Mouse (Mus musculus) heart, embryonic 11.5 days (tissue): ENCODE measurements around the gene Dgkg. TPM values are rescaled to one million over a fixed set of nuclear protein-coding genes. Genes with fewer than 3 reads are reported as not detected.

ENCODE experiments used
- ATAC-seq: fragments of 200-750 bp; cut with Nextera tagmentation; replicated peaks from 2 replicates; pipeline ENCODE4 v1.8.0; 2017; ENCODE audit warnings: moderate library complexity; ENCODE audit not compliant: insufficient number of reproducible peaks, low FRiP score, low TSS enrichment
- H3K27ac ChIP-seq: fragments of 300-500 bp; sonication (generic); 2 replicates; pipeline ENCODE4 v1.5.1; 2014; ENCODE audit warnings: mild to moderate bottlenecking, low read depth, low read length
- H3K27me3 ChIP-seq: fragments of 300-500 bp; sonication (generic); 2 replicates; pipeline ENCODE4 v1.6.1; 2014; ENCODE audit warnings: mild to moderate bottlenecking, low read length, mixed read lengths; ENCODE audit not compliant: control insufficient read depth, insufficient read depth
- H3K36me3 ChIP-seq: fragments of 300-500 bp; sonication (generic); 2 replicates; pipeline ENCODE4 v1.6.1; 2014; ENCODE audit warnings: mild to moderate bottlenecking, low read length, moderate library complexity, mixed read lengths; ENCODE audit not compliant: control insufficient read depth, insufficient read depth
- H3K4me1 ChIP-seq: fragments of 300-500 bp; sonication (generic); 2 replicates; pipeline ENCODE4 v1.6.1; 2014; ENCODE audit warnings: low read length; ENCODE audit not compliant: control insufficient read depth, insufficient read depth
- H3K4me2 ChIP-seq: fragments of 300-500 bp; sonication (generic); 2 replicates; pipeline ENCODE4 v1.6.1; 2014; ENCODE audit warnings: mild to moderate bottlenecking, moderate library complexity
- H3K4me3 ChIP-seq: fragments of 300-500 bp; sonication (generic); 2 replicates; pipeline ENCODE4 v1.5.1; 2014; ENCODE audit warnings: low read depth, low read length
- H3K9ac ChIP-seq: fragments of 300-500 bp; sonication (generic); 2 replicates; pipeline ENCODE4 v1.6.1; 2014; ENCODE audit warnings: mild to moderate bottlenecking, low read depth, low read length, moderate library complexity
- H3K9me3 ChIP-seq: fragments of 300-500 bp; sonication (generic); replicated peaks from 2 replicates; pipeline ENCODE4 v1.6.1; 2016; ENCODE audit warnings: low read length; ENCODE audit not compliant: control insufficient read depth
- WGBS: fragments of 180-500 bp; shearing (Covaris S2); extraction: QIAGEN DNeasy Blood & Tissue Kit; methylation state at CpG from one replicate; pipeline ENCODE4 v1.1.7; 2014; ENCODE audit not compliant: insufficient replicate concordance; 5-methylcytosine and 5-hydroxymethylcytosine counted together
- polyA plus RNA-seq: library from polyadenylated mRNA; unstranded; fragments of >200 nt; fragmentation: Nextera tagmentation; extraction: Ambion mirVana; gene quantifications from 2 replicates; pipeline ENCODE4 v1.2.1, GENCODE M21; 2014

Gene Dgkg
- polyA plus RNA-seq, 1 experiment from 2014 or later: 0.44 TPM

DNA sequence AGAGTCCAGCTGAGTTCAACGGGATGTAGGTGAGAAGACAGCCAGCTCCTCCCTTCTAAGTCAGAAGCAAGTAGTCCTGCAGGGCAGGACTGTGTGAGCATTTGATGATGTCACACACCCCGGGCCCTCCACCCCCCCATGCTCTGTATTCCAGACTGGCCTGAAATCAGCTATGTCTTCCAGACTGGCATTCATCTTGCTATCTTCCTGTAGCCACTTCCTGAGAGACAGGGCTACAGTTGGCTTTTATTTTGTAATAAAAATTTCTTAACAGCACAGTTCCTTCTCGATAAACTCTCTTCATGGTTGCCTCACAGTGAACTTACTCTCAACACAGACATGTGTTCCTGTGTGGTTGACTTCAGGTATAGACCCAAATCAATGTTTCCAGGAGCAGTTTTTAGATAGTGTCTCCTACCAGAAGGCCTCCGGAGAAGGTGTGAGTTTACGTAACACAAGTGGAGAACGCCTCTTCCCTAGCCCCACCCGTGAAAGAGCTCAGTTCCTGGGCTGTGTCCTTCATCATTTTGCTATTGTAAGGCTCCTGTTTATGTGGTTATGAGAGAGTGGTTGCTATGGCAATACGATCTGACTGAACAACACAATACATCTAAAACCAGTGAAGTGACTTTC is 38.5 kb downstream of the Dgkg start:
- ATAC-seq: no peak
- Histone ChIP-seq H3K4me2 (no peak overlapping the region), H3K36me3 (no peaks in the 10 kb centered on the region), H3K27me3 (no peaks in the 10 kb centered on the region), H3K9ac (no peak overlapping the region), H3K9me3 (no peaks in the 10 kb centered on the region), H3K4me3 (no peak overlapping the region), H3K27ac (no peak overlapping the region), H3K4me1 (no peaks in the 10 kb centered on the region; the same call in 1 of the 2 replicates)
- WGBS: 73% methylated on average over 8 of the region's 8 CpGs

DNA sequence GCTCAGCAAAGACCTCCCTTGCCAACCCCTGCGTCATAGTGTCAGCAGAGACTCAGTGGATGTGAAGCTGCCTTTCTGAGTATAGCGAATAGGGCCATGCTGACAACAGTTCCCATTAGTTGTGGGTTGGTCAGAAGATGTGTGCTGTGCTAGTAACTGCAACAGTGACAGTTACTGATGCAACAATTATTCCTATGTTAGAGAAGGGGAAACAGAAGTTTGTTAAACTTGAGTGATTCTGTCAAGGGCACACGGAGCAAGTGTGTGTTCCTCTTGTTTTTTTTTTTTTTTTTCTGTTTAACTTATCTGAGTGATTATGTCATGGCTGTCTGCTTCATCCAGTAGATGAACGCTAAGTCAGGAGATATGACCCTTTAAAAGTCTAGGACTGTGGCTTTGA is 41.2 kb downstream of the Dgkg start:
- 66% methylated on average over 4 of the region's 4 CpGs for WGBS
- Histone ChIP-seq H3K36me3 (no peaks in the 10 kb centered on the region), H3K4me1 (no peaks in the 10 kb centered on the region), H3K9ac (no peak overlapping the region), H3K27ac (no peak overlapping the region), H3K4me3 (no peak overlapping the region), H3K27me3 (no peaks in the 10 kb centered on the region), H3K9me3 (no peaks in the 10 kb centered on the region), H3K4me2 (no peak overlapping the region)
- ATAC-seq: no peak

DNA sequence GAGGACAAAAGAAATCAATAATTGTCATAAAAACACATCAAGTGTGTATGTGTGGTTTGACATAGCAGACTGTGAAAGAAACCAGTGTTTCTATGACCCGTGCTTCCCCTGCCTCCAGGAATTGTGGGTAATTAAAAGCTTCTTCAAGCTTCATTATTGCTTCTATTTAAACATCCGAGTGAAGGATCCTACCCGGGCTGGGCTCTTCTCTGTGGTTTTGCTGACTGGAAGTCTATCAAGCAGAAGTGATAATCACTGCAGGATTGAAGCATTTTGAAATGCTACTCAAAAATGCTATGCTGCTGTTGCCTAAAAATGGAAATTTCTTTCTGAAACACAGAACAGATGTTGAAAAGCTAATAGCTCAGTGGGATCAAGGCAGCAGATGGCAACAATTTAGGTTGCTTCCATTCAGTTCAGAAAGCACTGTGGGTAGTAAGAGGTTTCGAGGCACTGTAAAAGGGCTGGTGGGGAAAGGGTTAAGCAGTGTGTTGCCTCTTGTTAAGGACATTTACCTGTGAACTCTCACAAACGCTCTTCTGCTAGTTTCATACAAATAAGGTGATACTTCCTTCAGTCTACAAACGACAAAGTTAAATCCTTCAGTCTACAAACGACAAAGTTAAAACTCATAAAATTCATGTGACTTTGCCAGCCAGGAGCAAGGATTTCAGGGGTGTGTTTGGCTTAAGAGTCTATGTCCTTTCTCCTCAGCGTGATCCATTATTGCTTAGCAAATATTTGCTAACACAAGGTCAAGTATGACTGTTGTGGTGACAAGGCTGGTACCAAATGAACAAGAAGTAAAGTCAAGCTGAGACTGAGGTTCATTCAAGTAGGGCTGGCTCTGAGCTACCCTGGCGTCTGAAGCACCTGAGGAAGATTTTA is 43.6 kb downstream of the Dgkg start:
- no peak overlapping the region for H3K4me2 ChIP-seq
- ATAC-seq: no peak
- H3K4me3 ChIP-seq: no peak overlapping the region
- no peak overlapping the region for H3K27ac ChIP-seq
- H3K4me1 ChIP-seq: no peaks in the 10 kb centered on the region
- H3K36me3 ChIP-seq: no peaks in the 10 kb centered on the region
- H3K27me3 ChIP-seq: no peaks in the 10 kb centered on the region
- H3K9ac ChIP-seq: no peak overlapping the region
- 67% methylated on average over 9 of the region's 9 CpGs for WGBS
- no peaks in the 10 kb centered on the region for H3K9me3 ChIP-seq

DNA sequence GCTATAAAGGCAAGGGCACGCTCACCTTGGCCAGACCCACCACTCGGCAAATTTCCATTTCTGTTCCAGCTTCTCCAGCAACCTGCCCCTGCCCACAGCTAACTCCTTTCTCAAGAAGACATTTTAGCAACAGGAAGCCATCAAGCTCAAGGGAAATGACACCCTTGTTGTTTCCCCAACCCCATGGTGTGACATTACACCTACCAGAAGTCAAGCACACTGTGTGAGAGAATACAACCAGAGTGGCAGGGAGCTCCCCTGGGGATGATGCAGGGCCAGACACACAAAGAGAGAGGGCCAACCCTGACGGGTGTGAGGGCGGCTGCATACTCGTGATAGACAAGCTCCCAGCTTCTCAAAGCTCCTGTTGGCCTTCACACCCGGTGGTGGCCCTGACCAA is 49.0 kb downstream of the Dgkg start:
- no peak overlapping the region for H3K27ac ChIP-seq
- no peaks in the 10 kb centered on the region for H3K9me3 ChIP-seq
- H3K9ac ChIP-seq: no peak overlapping the region
- H3K4me1 ChIP-seq: no peaks in the 10 kb centered on the region
- no peak overlapping the region for H3K4me2 ChIP-seq
- no peak overlapping the region for H3K4me3 ChIP-seq
- 32% methylated on average over 6 of the region's 6 CpGs for WGBS
- ATAC-seq: no peak
- no peaks in the 10 kb centered on the region for H3K27me3 ChIP-seq
- no peaks in the 10 kb centered on the region for H3K36me3 ChIP-seq

DNA sequence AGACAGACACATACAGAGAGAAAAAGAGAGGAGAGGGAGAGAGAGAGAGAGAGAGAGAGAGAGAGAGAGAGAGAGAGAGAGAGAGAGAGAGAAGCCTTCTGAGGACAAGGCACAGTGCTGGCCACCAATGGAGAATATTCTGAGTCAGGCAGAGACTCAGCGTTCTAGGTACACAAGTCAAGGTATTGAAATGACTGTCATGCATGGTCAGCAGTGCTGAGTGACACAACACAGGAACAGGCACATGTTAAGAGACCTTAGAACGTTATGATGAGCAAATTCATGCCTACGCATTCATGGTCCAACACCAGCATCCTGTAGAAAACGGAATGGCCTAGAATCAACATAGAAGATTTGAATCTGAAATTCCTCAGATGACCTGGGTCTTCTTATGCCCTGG is 50.0 kb downstream of the Dgkg start:
- Histone ChIP-seq H3K9me3 (no peaks in the 10 kb centered on the region), H3K36me3 (no peaks in the 10 kb centered on the region), H3K4me1 (no peaks in the 10 kb centered on the region), H3K27ac (no peak overlapping the region), H3K27me3 (no peaks in the 10 kb centered on the region), H3K4me3 (no peak overlapping the region), H3K9ac (no peak overlapping the region), H3K4me2 (no peak overlapping the region)
- no peak for ATAC-seq
- 72% methylated on average over 4 of the region's 4 CpGs for WGBS

DNA sequence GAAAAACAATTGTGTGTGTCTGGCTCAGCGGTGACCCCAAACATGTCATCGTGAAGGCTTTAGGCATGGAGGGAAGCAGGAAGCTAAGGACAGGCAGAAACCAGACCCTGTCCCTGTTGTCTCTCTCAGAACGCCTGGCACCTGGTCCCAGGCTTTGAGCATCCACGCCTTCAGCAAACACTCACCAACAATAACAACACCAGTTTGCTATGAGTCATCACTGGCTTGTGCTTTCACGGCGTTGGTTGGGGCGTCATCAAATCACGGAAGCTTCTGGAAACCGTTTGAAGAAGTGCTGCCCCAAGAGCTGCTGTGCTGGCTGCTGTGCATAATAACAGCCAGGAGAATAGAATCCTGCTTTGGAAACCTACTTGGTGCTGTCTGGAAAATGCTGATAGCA is 54.6 kb downstream of the Dgkg start:
- Histone ChIP-seq H3K27ac (no peak overlapping the region), H3K4me3 (no peak overlapping the region), H3K4me1 (no peaks in the 10 kb centered on the region), H3K9ac (no peak overlapping the region), H3K36me3 (no peaks in the 10 kb centered on the region), H3K27me3 (no peaks in the 10 kb centered on the region), H3K9me3 (no peaks in the 10 kb centered on the region), H3K4me2 (no peak overlapping the region)
- ATAC-seq: no peak
- 79% methylated on average over 9 of the region's 9 CpGs for WGBS

DNA sequence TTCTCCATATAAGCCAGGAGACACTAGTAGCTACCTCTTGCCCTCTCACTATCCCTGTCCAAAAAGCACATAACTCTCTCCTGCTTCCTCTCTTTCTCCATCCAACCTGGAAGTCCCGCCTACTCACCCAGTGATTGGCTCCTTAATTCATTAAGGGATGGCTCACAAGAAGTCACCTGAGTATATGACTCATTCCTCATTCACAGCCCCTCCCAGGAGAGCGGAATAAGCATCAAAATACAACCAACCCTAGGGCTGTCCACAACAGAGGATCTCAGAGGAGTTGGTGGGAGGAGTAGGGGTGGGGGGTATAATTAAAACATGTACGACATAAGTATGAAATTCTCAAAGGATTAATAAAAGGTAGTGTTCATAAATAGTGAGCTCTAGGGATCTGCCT is 55.3 kb downstream of the Dgkg start:
- Histone ChIP-seq H3K4me1 (no peaks in the 10 kb centered on the region), H3K9ac (no peak overlapping the region), H3K4me2 (no peak overlapping the region), H3K36me3 (no peaks in the 10 kb centered on the region), H3K4me3 (no peak overlapping the region), H3K27ac (no peak overlapping the region), H3K27me3 (no peaks in the 10 kb centered on the region), H3K9me3 (no peaks in the 10 kb centered on the region)
- WGBS: 75% methylated on average over 3 of the region's 3 CpGs
- no peak for ATAC-seq

DNA sequence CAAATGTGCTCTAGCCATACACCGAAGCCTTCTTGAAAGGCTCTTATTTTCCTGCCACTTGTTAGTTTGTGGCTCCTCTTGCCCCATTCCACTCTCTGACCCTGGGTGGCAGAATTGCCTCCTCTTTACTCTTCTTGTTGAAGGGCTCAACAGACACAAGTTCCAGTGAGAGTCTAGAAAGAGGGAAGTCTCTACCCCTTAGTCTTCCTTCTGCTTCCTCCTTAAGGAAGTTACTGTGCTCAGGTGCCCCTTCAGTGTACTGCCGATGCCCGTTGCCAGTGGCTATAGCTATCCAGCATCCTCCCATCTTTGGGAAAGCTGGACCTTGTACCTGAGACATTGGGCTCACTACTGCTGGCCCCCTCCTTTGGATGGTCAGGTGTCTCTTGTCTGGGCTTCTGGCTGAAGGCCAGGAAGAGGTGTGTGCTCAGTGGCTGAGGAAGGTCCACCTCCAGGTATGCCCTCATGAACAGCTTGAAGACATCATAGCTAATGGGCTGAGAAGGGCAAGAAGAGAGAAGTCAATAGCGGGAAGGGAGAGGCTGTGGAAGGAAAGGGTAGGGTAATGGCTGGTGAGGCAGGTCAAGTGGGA is 56.8 kb downstream of the Dgkg start:
- Histone ChIP-seq H3K36me3 (no peaks in the 10 kb centered on the region), H3K27ac (no peak overlapping the region), H3K4me3 (no peak overlapping the region), H3K4me1 (no peaks in the 10 kb centered on the region), H3K9me3 (no peaks in the 10 kb centered on the region), H3K9ac (no peak overlapping the region), H3K4me2 (no peak overlapping the region), H3K27me3 (no peaks in the 10 kb centered on the region)
- 80% methylated on average over 4 of the region's 4 CpGs for whole genome bisulfite sequencing
- ATAC-seq: no peak
